Mouse (Mus musculus) ES-E14 (cell line): ENCODE data around the gene Slc25a42. TPM values are rescaled to one million over a fixed set of nuclear protein-coding genes. Genes with fewer than 3 reads are reported as not detected.

Experiments
- DNase-seq: peaks from one replicate; pipeline ENCODE4 v3.0.0-alpha.2; 2013; ENCODE audit warnings: low read depth, low spot score
- H3K27ac ChIP-seq: 2 replicates; pipeline ENCODE4 v1.5.1; 2012; ENCODE audit warnings: low read depth, mild to moderate bottlenecking, low read length, moderate library complexity, mixed read lengths; ENCODE audit not compliant: poor library complexity, insufficient read depth, severe bottlenecking
- H3K36me3 ChIP-seq: 2 replicates; pipeline ENCODE4 v1.6.1; 2012; ENCODE audit warnings: mild to moderate bottlenecking, low read length, moderate library complexity, mixed read lengths; ENCODE audit not compliant: control insufficient read depth, poor library complexity, insufficient read depth, severe bottlenecking
- H3K4me1 ChIP-seq, 2 experiments: fragments of 150-350 bp in 1 of 2; sonication (generic) in 1 of 2; 2 replicates each; pipeline ENCODE4 v1.6.1; 2012; ENCODE audit warnings: low read length in 2 of 2, mild to moderate bottlenecking in 1 of 2, mixed read lengths in 1 of 2; ENCODE audit not compliant: control insufficient read depth in 2 of 2, insufficient read depth in 2 of 2, poor library complexity in 1 of 2
- H3K4me3 ChIP-seq, 2 experiments: fragments of 150-350 bp in 1 of 2; sonication (generic) in 1 of 2; 2 replicates each; pipeline ENCODE4 v1.5.1; 2012; ENCODE audit warnings: low read length in 2 of 2, low read depth in 1 of 2, mild to moderate bottlenecking in 1 of 2, mixed read lengths in 1 of 2; ENCODE audit not compliant: insufficient read depth in 1 of 2, poor library complexity in 1 of 2, severe bottlenecking in 1 of 2
- H3K9ac ChIP-seq: 2 replicates; pipeline ENCODE4 v1.6.1; 2012; ENCODE audit warnings: low read depth, mild to moderate bottlenecking, low read length, mixed read lengths; ENCODE audit not compliant: poor library complexity, insufficient read depth, severe bottlenecking
- H3K9me3 ChIP-seq: fragments of 150-350 bp; sonication (generic); 2 replicates; pipeline ENCODE4 v1.6.1; 2012; ENCODE audit warnings: low read depth, mild to moderate bottlenecking, low read length; ENCODE audit not compliant: control insufficient read depth, insufficient read depth
- CHD2 ChIP-seq: IDR thresholded peaks from 2 replicates; pipeline ENCODE4 v1.6.1; 2014; ENCODE audit warnings: mild to moderate bottlenecking, low read depth, low read length, inconsistent platforms
- HCFC1 ChIP-seq: IDR thresholded peaks from 2 replicates; pipeline ENCODE4 v1.6.1; 2012; ENCODE audit warnings: low read length, inconsistent platforms, borderline replicate concordance; ENCODE audit not compliant: insufficient read depth
- MAFK ChIP-seq: IDR thresholded peaks from 2 replicates; pipeline ENCODE4 v1.6.1; 2014; ENCODE audit warnings: mild to moderate bottlenecking, low read depth, low read length, inconsistent platforms; ENCODE audit not compliant: insufficient read depth
- ZC3H11A ChIP-seq: IDR thresholded peaks from 2 replicates; pipeline ENCODE4 v1.6.1; 2012; ENCODE audit warnings: low read depth, mild to moderate bottlenecking, inconsistent platforms, low read length, borderline replicate concordance
- ZNF384 ChIP-seq: IDR thresholded peaks from 2 replicates; pipeline ENCODE4 v1.6.1; 2012; ENCODE audit warnings: low read depth, low read length, inconsistent platforms
- in situ Hi-C, 2 experiments: fragments of 600-800 bp; cut with MboI; formaldehyde crosslinking; loops; one replicate each; pipeline ENCODE4 v1.15.1; 2025; ENCODE audit warnings: low sequenced_read_pairs in 2 of 2, inconsistent platforms in 1 of 2; ENCODE audit not compliant: unreplicated experiment in 2 of 2
- total RNA-seq: library from RNA; depleted of rRNA; stranded (reverse); fragments of 300-350 nt; gene quantifications from 2 replicates; pipeline ENCODE4 v1.2.3, GENCODE M21; 2012

The Slc25a42 gene
- total RNA-seq, 1 experiment = 5.8 TPM

DNA sequence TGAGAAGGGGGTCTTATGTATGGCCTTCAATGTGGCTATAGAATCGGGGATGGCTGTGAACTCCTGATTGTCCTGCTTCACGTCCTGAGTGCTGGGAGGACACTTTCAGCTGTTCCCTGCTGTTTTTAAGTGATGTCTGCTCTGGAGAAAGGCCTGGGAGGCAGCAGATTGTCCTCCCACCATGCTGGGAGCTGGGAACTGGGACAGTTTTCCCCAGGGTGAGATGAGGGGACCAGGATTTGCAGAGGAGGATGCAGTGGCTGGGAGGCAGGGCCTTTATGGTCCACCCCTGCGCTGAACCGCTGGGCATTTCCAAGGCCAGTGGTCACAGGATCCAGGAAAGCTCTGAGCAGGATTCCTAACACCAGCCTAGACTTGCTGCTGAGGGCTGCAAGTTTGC, 9.0 kb downstream of the Slc25a42 start:
- no peaks in the 10 kb centered on the region for H3K9me3 ChIP-seq
- no peak overlapping the region for H3K4me3 ChIP-seq
- no peaks in the 10 kb centered on the region for H3K36me3 ChIP-seq
- H3K27ac ChIP-seq = no peak overlapping the region
- TF ChIP-seq ZNF384 (no peak), HCFC1 (no peak), ZC3H11A (no peak), MAFK (no peak), CHD2 (no peak)
- in situ Hi-C loops = no loop called here
- DNase-seq = no peak
- peaks cover 0 to 2% of the 10 kb centered on the region in 2 experiments; a peak in 1 of 4 replicates for H3K4me1 ChIP-seq
- H3K9ac ChIP-seq = no peak overlapping the region

DNA sequence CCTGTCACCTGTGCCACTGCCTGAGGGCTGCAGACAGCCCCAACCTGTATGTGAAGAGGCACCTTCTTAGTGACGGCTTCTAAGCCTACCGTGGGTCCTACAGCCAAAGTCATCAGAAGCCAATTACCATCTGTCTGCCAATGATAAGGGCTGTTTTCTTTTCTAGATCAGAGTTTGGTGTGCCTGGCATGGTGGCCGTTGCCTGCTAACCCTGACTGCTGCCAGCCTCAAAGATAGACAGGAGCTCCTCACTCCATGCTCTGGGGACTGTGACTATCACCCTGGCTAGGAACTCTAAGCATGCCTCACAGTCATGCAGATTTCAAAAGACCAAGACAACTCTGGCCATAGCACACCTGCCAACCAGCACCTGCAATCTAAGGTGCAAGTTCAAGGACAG, 10.7 kb downstream of the Slc25a42 start:
- H3K27ac ChIP-seq = no peak overlapping the region

DNA sequence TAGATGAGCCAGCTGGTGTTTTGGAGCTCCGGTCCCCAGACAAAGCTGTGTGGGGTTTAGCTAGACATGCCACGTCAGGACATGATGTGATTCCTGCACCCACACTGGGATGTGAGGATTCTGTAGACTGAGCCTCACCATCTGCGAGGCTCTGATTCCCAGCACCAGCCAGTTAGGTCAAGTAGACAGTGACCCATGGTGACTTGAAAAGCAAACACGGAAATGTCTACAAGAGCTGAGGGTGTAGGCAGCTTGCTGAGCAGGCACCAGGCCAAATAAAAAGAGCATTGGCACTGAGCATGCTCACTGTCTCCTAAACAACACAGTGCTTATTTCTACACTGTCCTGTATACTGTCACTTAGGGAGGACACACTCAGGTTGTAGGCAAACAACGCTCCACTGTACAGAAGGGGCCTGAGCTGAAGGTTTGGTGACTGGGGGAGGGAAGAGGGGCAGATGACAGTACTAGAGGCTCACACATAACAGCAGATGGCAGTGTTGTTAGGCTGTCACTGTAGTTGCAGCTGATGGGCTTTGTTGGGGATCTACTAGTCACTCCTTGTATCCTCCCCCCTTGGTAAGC, 11.9 kb downstream of the Slc25a42 start:
- in situ Hi-C loops = no loop called here
- no peak for TF ChIP-seq ZNF384
- TF ChIP-seq MAFK = no peak
- TF ChIP-seq CHD2 = no peak
- TF ChIP-seq ZC3H11A = no peak
- TF ChIP-seq HCFC1 = no peak
- no peak overlapping the region for H3K9ac ChIP-seq

More for the DNA sequence above, 10.7 kb downstream of the Slc25a42 start:
- no peak overlapping the region for H3K9ac ChIP-seq
- TF ChIP-seq ZNF384 = no peak
- no peak for TF ChIP-seq MAFK
- TF ChIP-seq HCFC1 = no peak
- no peak for TF ChIP-seq CHD2
- TF ChIP-seq ZC3H11A = no peak
- H3K36me3 ChIP-seq = no peaks in the 10 kb centered on the region
- H3K4me3 ChIP-seq = no peak overlapping the region
- in situ Hi-C loops = no loop called here
- no peaks in the 10 kb centered on the region for H3K9me3 ChIP-seq
- peaks cover 0 to 2% of the 10 kb centered on the region in 2 experiments; a peak in 1 of 4 replicates for H3K4me1 ChIP-seq
- DNase-seq = no peak

DNA sequence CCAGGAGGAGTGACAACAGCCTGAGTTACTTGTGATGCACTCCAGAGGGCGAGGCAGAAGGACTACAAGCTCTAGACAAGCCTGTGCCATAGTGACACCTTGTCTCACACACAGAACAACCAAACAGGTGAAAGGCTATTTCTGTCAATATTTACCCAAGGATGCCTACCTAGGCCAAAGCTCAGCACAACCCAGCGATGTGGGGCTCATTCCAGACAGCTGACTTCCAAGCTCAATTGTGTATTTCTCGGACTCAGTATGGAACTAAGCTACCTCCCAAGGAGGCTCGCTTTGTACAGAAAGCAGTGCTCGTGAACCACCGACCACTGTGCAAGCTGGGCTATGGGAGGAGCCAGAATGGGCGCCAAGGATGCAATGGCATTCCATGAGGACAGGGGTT, 14.5 kb downstream of the Slc25a42 start:
- Histone ChIP-seq H3K4me3 (no peak overlapping the region), H3K36me3 (no peaks in the 10 kb centered on the region), H3K4me1 (no peaks in the 10 kb centered on the region), H3K9ac (no peak overlapping the region), H3K9me3 (no peaks in the 10 kb centered on the region), H3K27ac (no peak overlapping the region)
- in situ Hi-C loops = no loop called here
- no peak for DNase-seq
- TF ChIP-seq HCFC1 (no peak), MAFK (no peak), CHD2 (no peak), ZNF384 (no peak), ZC3H11A (no peak)

More for the DNA sequence above, 11.9 kb downstream of the Slc25a42 start:
- Histone ChIP-seq H3K36me3 (no peaks in the 10 kb centered on the region), H3K4me1 (peaks cover 0 to 2% of the 10 kb centered on the region in 2 experiments; a peak in 1 of 4 replicates), H3K4me3 (no peak overlapping the region), H3K9me3 (no peaks in the 10 kb centered on the region), H3K27ac (no peak overlapping the region)
- DNase-seq = no peak

DNA sequence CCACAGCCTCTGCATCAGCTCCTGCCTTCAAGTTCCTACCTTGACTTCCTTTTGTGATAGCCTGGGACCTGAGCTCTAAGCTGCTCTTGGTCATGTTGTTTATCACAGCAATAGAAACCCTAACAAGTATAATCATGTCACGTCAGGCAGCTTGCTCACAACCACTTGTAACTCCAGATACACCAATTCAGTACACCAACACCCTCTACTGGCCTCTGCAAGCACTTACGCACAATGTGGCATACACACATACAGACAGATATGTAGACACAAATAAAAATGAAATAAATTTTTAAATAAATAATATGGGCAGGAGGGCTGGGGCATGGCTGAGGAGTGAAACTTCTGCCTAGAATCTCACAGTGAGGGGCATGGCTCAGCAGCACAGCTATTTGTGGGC, 16.3 kb downstream of the Slc25a42 start:
- Histone ChIP-seq H3K4me3 (no peak overlapping the region), H3K9me3 (no peaks in the 10 kb centered on the region), H3K27ac (no peak overlapping the region), H3K36me3 (no peaks in the 10 kb centered on the region), H3K4me1 (no peaks in the 10 kb centered on the region), H3K9ac (no peak overlapping the region)
- in situ Hi-C loops = no loop called here
- no peak for DNase-seq
- no peak for TF ChIP-seq HCFC1
- no peak for TF ChIP-seq ZC3H11A
- TF ChIP-seq MAFK = no peak
- TF ChIP-seq CHD2 = no peak
- TF ChIP-seq ZNF384 = no peak
